Mouse (Mus musculus): Measurements from ENCODE around the gene Pafah1b1.

DNA sequence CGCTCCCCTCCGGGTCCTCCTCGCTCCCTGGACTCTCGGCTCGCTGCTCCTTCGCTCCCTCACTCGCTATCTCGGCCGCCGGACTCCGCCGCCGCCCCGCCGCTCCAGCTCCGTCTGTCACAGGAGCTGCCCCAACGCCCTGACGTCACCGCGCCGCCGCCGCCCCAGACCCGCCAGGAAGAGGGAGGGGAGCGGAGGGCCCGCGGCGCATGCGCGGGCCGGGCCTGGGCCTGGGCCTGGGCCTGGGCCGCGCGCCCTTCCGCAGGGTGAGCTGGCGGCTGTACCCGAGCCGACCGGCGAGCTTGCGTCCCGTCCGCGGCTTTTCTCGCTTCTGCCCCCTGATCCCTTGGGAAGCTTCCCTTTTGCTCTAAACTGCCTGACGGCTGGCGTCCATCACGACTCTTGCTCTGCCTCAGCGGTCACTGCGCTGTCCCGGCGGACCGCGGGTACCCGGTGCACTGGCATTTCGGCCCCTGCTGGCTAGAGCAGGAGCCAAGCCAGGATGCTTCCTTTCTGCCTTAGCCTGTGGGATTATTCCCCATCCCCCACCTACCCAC, at the start of gene Pafah1b1:
- TF ChIP-seq CTCF (IDR thresholded peaks at IDR 0.05; ENCODE audit: control insufficient read depth, insufficient read depth, insufficient replicate concordance, low read depth, low read length) (peak; percentile 22; the same call in 1 of the 2 replicates), POLR2A (IDR thresholded peaks at IDR 0.05; ENCODE audit: control insufficient read depth, low read depth, low read length) (peak; percentile 96)

Measured in testis, adult 2 months (tissue).